Mouse (Mus musculus) embryonic facial prominence, embryonic 13.5 days (tissue): ENCODE results near the gene Tbata. TPM values are rescaled to one million over a fixed set of nuclear protein-coding genes. Genes with fewer than 3 reads are reported as not detected.

Source experiments
- ATAC-seq: fragments of 200-750 bp; cut with Nextera tagmentation; 2 replicates; pipeline ENCODE4 v1.8.0; 2017; ENCODE audit warnings: low read depth; ENCODE audit not compliant: insufficient number of reproducible peaks, insufficient read depth, low FRiP score, low TSS enrichment
- H3K27ac ChIP-seq: fragments of 300-500 bp; sonication (generic); 2 replicates; pipeline ENCODE4 v1.5.1; 2015; ENCODE audit warnings: moderate library complexity, mild to moderate bottlenecking, inconsistent platforms
- H3K27me3 ChIP-seq: fragments of 300-500 bp; sonication (generic); 2 replicates; pipeline ENCODE4 v1.6.1; 2015; ENCODE audit warnings: mild to moderate bottlenecking, inconsistent platforms
- H3K36me3 ChIP-seq: fragments of 300-500 bp; sonication (generic); 2 replicates; pipeline ENCODE4 v1.6.1; 2015; ENCODE audit warnings: mild to moderate bottlenecking, inconsistent platforms
- H3K4me1 ChIP-seq: fragments of 300-500 bp; sonication (generic); 2 replicates; pipeline ENCODE4 v1.6.1; 2015; ENCODE audit warnings: inconsistent platforms
- H3K4me2 ChIP-seq: fragments of 300-500 bp; sonication (generic); 2 replicates; pipeline ENCODE4 v1.6.1; 2015; ENCODE audit warnings: moderate library complexity, mild to moderate bottlenecking, inconsistent platforms
- H3K4me3 ChIP-seq: fragments of 300-500 bp; sonication (generic); 2 replicates; pipeline ENCODE4 v1.5.1; 2015; ENCODE audit warnings: mild to moderate bottlenecking, inconsistent platforms
- H3K9ac ChIP-seq: fragments of 300-500 bp; sonication (generic); 2 replicates; pipeline ENCODE4 v1.6.1; 2015; ENCODE audit warnings: mild to moderate bottlenecking, inconsistent platforms
- H3K9me3 ChIP-seq: fragments of 300-500 bp; sonication (generic); 2 replicates; pipeline ENCODE4 v1.6.1; 2016; ENCODE audit warnings: inconsistent platforms
- WGBS: fragments of 180-500 bp; shearing (Covaris S2); methylation state at CpG from one replicate; pipeline ENCODE4 v1.1.7; 2015; ENCODE audit warnings: mixed read lengths; 5-methylcytosine and 5-hydroxymethylcytosine counted together
- microRNA-seq: library from miRNA; unstranded; fragments of <30 nt; microRNA quantifications from one replicate; pipeline ENCODE4, GENCODE M21; 2016
- polyA plus RNA-seq: library from polyadenylated mRNA; unstranded; fragments of >200 nt; fragmentation: Nextera tagmentation; extraction: Ambion mirVana; gene quantifications from 2 replicates; pipeline ENCODE4 v1.2.1, GENCODE M21; 2015

Gene Tbata
- polyA plus RNA-seq, 1 experiment from 2014 or later = not detected

GRCm38 (mm10) chr10:61237391-61237785, 65.6 kb downstream of the Tbata start:
- Histone ChIP-seq H3K9me3 (no peaks in the 10 kb centered on the region; the same call in 1 of the 2 replicates), H3K4me3 (no peak overlapping the region), H3K4me1 (peaks cover 38% of the 10 kb centered on the region), H3K27ac (no peak overlapping the region), H3K36me3 (no peaks in the 10 kb centered on the region), H3K9ac (no peak overlapping the region), H3K4me2 (no peak overlapping the region), H3K27me3 (0 out of 2 replicates have a peak, but pooled peaks cover 3% of the 10 kb centered on the region)
- no peak for ATAC-seq
- WGBS = 66% methylated on average over 6 of the region's 6 CpGs

Small RNA genes within 50 kb of the gene (microRNA-seq; reads per million reads assigned to microRNA genes)
- not detected for gene Gm44308

Other genes with a start within 250 kb of the Tbata start
- 12.9 and 13.7 TPM in 2 replicates for gene Pcbd1, start 82.6 kb upstream of the Tbata start, polyA plus RNA-seq
- gene Sgpl1, start 24.3 kb upstream of the Tbata start, polyA plus RNA-seq = 71.9 and 75.9 TPM in 2 replicates
- 2.2 and 2.9 TPM in 2 replicates for gene Adamts14, start 101.5 kb downstream of the Tbata start, polyA plus RNA-seq
- gene Prf1, start 125.9 kb downstream of the Tbata start, polyA plus RNA-seq = not detected in 2 replicates
- gene Pald1, start 211.6 kb downstream of the Tbata start, polyA plus RNA-seq = 22.4 and 22.5 TPM in 2 replicates
- 0.15 and 0.25 TPM in 2 replicates for gene Nodal, start 246.0 kb downstream of the Tbata start, polyA plus RNA-seq